Mouse (Mus musculus): ENCODE data around the gene Trim50.
A peak's percentile ranks its signal among the peaks of the same experiment; 100 is the strongest.
"Not testable (repeated sequence)": the region's sequence is repeated elsewhere in the genome, so short reads cannot be mapped to it uniquely, and the experiment has no call there.

Trim50 gene

GRCm38 (mm10) chr5:135352995-135353394 lies at the start of gene Trim50:
TSS of gene Trim50 (plus strand) at chr5:135353295.
- DNase-seq = no peak

GRCm38 (mm10) chr5:135306321-135306965 lies 46.7 kb upstream of the Trim50 start:
- DNase-seq = no peak

- no peak for DNase-seq
Observed at GRCm38 (mm10) chr5:135316177-135316576, 36.9 kb upstream of the Trim50 start.

DNA sequence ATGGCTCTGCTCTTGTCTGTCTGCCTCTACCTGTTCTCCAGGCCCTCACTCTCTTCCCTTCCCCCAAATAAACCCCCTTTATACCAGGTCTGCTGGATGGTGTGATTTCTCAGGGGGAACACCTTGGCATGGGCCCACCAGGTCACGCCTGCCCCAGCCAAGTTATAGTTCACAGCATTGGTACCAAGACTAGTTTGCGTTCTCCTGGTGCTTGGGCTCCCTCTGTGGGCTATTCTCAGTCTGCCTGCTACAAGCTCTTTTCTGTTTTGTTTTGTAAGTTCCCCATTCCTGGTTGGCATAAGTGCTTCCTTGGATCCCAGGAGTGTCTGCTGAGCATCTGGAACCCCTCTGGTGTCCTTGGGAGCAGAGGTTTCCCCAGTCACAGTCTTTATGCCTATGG lies 33.2 kb upstream of the Trim50 start:
- DNase-seq = no peak

DNA sequence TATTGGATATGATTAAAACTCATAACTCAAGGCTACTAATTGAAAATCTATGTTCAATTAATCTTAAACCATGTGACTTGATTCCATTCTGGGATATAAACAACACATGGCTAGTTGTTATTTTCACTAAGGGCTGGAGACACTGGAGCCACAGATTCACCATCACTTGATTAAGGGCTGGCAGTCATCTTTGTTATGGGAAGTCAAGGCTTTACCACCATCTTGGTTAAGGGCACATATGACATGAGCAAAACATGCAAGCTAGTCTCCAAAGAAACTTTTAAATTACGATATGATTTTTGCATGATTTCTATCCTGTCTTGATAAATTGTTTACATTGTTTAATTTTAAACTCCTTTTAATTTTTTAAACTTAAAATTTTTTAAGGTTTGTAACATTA lies 30.9 kb upstream of the Trim50 start:
- no peak for DNase-seq

DNA sequence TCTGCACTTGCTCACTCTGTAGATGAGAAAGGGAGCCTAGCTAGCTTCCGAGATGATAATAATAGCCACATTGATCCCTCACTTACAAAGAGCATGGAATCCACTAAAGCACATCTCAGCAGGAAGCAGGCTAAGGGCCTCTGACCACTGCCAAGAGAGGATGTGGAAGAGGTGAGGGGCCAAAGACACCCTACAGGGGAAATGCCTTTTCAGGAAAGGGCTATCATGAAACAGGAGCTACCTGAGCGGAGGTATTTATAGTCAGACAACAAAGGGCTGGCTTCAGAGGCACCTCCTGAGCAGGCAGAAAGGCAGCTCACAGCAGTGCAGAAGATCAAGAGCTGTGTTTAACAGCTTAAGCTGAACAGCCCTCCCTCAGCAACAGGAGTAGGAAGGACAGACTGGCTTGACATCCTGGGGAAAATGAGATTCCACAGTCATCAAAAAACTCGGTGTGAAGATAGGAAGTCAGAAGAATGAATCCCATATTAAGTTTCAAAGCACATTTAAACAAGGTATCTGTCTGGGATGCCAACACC lies 26.9 kb upstream of the Trim50 start:
- DNase-seq = no peak

GRCm38 (mm10) chr5:135329471-135329870 lies 23.6 kb upstream of the Trim50 start:
- DNase-seq = no peak

GRCm38 (mm10) chr5:135330201-135330600 lies 22.9 kb upstream of the Trim50 start:
- no peak for DNase-seq

DNA sequence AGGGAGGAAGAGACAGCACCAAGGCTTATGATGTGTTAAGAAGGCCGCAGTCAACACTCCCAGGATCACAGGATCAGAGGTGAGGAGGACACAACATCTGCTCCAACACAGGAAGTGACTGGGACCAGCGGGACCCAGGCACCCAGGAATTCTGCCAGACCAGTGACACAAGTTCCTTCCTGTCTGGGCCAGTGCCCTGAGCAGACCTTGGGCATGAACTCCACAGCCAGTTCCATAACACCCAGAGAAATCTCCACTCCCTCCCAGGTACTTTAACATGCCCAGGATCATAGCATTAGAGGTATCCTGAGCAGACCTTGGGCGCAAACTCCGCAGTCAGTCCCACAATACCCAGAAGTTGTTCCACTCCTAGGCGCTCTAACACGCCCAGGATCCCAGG lies 21.9 kb upstream of the Trim50 start:
- no peak for DNase-seq

DNA sequence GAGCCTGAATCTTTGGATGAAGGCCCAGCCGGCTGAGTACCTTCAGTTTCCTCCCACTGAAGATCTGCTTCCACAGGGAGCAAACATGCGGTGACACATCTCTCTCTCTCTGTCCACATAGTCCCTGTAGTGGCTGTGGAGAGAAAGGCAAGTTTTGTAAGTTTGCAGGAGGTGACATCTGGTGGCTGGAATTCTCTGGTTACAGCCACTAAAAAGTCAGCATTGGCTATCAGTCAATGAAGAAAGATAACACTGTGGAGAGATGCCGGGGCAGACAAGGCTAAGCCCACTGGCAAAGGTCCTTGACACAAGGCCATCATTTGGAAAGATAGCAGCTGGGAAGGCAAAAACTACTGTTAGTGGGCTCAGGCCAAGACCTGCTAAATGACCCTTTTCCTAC lies 15.5 kb upstream of the Trim50 start:
- no peak for DNase-seq

GRCm38 (mm10) chr5:135345989-135346388 lies 7.1 kb upstream of the Trim50 start:
- no peak for DNase-seq

DNA sequence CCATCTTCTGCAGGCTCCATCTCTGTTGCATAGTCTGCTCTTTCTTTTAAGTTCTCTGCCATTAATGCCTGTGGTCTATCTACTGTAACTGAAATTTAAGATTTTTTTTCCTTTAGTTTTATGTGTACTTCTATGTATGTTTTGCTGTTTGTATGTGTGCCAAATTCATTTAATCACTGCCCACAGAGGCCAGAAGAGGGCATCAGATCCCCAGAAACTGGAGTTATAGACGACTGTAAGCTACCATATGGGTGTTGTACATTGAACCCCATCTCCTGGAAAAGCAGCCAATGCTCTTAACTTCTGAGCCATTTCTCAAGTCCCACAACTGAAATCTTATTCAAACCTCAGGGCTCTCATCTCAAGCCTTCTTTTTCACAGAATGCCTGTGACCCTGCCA lies 6.7 kb upstream of the Trim50 start:
- DNase-seq = no peak

DNA sequence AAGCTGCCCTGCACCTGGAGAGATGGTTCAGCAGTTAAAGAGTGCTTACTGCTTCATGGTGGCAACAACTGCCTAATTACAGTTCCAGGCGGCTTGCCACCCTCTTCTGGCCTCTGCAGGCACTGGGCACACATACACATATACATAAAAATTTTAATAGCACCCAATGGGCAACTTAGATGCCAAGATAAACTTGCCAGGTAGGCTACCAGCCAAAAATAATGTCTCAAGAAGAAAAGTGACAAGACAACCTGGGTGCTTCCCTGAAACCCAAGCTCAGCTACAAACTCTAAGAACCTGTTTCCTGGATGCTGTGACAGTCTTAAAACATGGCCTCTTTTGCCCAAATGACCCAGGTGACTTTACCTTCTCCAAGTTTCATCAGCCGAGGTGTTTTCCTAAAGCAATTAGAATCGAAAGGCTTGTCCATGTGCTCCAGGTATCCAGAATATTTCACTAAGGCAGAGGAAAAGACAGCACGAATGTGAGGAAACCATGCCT lies 5.5 kb upstream of the Trim50 start:
- DNase-seq = no peak

GRCm38 (mm10) chr5:135349862-135350261 lies 3.2 kb upstream of the Trim50 start, which contains the start of gene Fkbp6:
TSS of gene Fkbp6 (minus strand) at chr5:135350044.
- no peak for DNase-seq

- no peak for DNase-seq
Observed at GRCm38 (mm10) chr5:135351606-135352005, 1.5 kb upstream of the Trim50 start.

GRCm38 (mm10) chr5:135353564-135353963 lies 469 bp downstream of the Trim50 start:
- no peak for DNase-seq

DNA sequence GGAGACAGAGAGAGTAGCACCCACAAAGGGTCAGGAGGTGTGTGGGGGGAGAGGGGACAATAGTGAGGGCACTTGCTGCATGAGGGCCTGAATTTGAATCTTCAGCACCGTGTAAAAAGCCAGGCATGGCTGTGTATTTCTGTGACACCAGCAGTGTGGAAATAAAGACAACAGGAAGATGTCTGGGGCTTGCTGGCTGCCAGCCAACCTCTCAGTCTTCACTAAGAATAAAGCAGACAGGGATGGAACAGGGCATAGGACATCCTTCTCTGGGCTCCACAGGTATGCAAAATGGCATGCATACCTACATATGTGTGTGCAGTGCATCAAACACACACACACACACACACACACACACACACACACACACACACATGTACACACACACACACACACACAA lies 3.0 kb downstream of the Trim50 start:
- DNase-seq = no peak

DNA sequence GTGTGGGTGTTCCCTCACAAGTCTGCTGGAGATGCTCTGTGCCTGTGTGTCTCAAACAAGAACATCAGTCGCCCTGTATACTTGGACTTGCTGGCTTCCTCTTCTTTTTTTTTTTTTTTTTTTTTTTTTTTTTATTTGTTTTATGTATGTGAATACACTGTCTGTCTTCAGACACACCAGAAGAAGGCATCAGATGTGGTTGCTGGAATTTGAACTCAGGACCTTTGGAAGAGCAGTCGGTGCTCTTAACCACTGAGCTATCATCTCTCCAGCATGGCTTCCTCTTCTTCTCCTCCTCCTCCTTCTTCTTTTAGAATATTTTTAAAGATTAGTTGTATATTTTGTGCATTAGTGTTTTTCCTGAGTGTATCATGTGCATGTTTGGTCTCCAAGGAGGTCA lies 4.5 kb downstream of the Trim50 start:
- DNase-seq = peak; percentile 25 to 32

GRCm38 (mm10) chr5:135359772-135360171 lies 6.7 kb downstream of the Trim50 start:
- no peak for DNase-seq

- DNase-seq = no peak
Observed at GRCm38 (mm10) chr5:135362572-135362971, 9.5 kb downstream of the Trim50 start.

- DNase-seq = no peak
Observed at GRCm38 (mm10) chr5:135363540-135363939, 10.4 kb downstream of the Trim50 start.

GRCm38 (mm10) chr5:135367841-135368240 lies 14.7 kb downstream of the Trim50 start:
- DNase-seq = no peak

GRCm38 (mm10) chr5:135368312-135368711 lies 15.2 kb downstream of the Trim50 start:
- DNase-seq = no peak

DNA sequence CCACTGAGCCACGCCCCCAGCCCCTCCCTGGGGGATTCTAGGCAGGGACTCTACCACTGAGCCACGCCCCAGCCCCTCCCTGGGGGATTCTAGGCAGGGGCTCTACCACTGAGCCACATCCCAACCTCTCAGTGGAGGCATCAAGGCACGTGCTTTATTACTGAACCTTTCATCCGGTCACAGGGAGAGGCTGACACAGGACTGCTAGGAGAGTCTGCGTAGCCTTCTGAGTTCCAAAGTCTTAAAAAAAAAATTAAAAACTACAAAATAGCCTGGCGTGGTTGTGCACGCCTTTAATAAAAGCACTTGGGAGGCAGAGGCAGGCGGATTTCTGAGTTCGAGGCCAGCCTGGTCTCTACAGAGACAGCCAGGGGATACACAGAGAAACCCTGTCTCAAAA lies 16.1 kb downstream of the Trim50 start:
- DNase-seq = not testable (repeated sequence)

Measured in spleen, adult 18-20 months (tissue).